Mouse (Mus musculus): ENCODE results near the gene Mpeg1. TPM values are rescaled to one million over a fixed set of nuclear protein-coding genes. Genes with fewer than 3 reads are reported as not detected.
A peak's percentile ranks its signal among the peaks of the same experiment; 100 is the strongest.

Mpeg1 gene
- polyA plus RNA-seq, 1 experiment from 2014 or later, result 1.0 TPM

DNA sequence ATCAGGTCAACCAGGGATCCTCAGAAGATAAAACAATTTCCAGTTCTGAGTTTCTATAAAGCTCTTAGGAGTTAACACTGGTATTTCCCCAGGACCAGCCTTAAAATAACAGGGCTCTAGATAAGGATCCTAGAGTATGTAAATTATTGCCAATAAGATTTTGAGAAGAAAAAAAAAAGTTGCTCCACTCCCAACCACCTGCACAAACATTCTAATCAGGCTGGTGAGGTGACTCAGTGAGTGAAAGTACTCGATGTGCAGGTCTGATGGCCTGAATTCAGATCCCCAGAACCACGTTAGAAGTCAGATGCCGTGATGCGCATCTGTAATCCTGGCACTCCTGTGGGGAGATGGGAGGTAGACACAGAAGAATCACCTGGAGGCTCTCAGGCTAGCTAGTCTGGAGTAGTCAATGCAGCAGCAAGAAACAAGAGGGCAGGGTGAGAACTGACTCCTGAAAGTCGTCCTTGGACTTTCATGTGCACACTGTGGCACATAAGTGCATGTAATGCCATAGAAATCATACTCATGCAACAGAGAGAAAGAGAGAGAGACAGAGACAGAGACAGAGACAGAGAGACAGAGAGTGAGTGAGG lies 11.9 kb downstream of the Mpeg1 start:
- Histone ChIP-seq H3K36me3 (ENCODE audit: control insufficient read depth, insufficient read depth, low read length) (0 out of 2 replicates have a peak, but pooled peaks cover 3% of the 10 kb centered on the region), H3K27me3 (ENCODE audit: control insufficient read depth, insufficient read depth, low read length) (no peaks in the 10 kb centered on the region), H3K4me2 (replicated peaks; ENCODE audit: low read depth, low read length) (no peak overlapping the region), H3K4me1 (replicated peaks; ENCODE audit: control insufficient read depth, insufficient read depth, low read length) (no peaks in the 10 kb centered on the region), H3K27ac (ENCODE audit: low read depth, low read length) (no peak overlapping the region), H3K4me3 (ENCODE audit: low read depth, low read length) (no peak overlapping the region), H3K9me3 (ENCODE audit: control insufficient read depth, low read length) (no peaks in the 10 kb centered on the region), H3K9ac (ENCODE audit: low read depth, low read length) (no peak overlapping the region)
- ATAC-seq (ENCODE audit: low FRiP score), result no peak
- no peak for DNase-seq (ENCODE audit: low spot score)
- 81% methylated on average over 5 of the region's 5 CpGs for WGBS

- ATAC-seq (ENCODE audit: low FRiP score) (no peak), DNase-seq (ENCODE audit: low spot score) (no peak)
- no peak overlapping the region for H3K4me2 ChIP-seq (replicated peaks; ENCODE audit: low read depth, low read length)
- 67% methylated on average over 4 of the region's 4 CpGs for WGBS
- no peak overlapping the region for H3K9ac ChIP-seq (ENCODE audit: low read depth, low read length)
- no peaks in the 10 kb centered on the region for H3K4me1 ChIP-seq (replicated peaks; ENCODE audit: control insufficient read depth, insufficient read depth, low read length)
- no peak overlapping the region for H3K27ac ChIP-seq (ENCODE audit: low read depth, low read length)
- H3K36me3 ChIP-seq (ENCODE audit: control insufficient read depth, insufficient read depth, low read length), result 0 out of 2 replicates have a peak, but pooled peaks cover 3% of the 10 kb centered on the region
- no peaks in the 10 kb centered on the region for H3K27me3 ChIP-seq (ENCODE audit: control insufficient read depth, insufficient read depth, low read length)
- H3K4me3 ChIP-seq (ENCODE audit: low read depth, low read length), result no peak overlapping the region
- no peaks in the 10 kb centered on the region for H3K9me3 ChIP-seq (ENCODE audit: control insufficient read depth, low read length)
These were observed 12.6 kb downstream of the Mpeg1 start for GRCm38 (mm10) chr19:12473201-12473641.

DNA sequence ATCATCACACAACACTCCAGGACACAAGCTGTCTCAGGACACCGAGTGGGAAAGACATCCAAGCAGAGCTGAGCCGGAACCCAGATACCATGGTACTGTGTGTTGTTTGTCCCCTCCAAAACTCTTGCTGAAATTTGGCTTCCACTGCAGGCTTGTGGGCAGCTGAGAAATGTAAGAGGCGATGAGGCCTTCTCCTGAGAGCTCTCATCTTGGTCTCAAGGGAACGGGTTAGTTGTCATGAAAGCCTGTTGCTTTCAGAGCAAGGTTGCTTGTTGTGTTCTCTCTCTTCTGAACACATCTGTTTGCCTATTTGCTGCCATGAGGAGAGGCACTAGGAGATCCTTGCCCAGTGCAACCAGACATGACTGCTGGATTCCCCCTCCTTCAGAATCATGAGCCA lies 13.4 kb downstream of the Mpeg1 start:
- Histone ChIP-seq H3K4me2 (replicated peaks; ENCODE audit: low read depth, low read length) (no peak overlapping the region), H3K27ac (ENCODE audit: low read depth, low read length) (no peak overlapping the region), H3K27me3 (ENCODE audit: control insufficient read depth, insufficient read depth, low read length) (no peaks in the 10 kb centered on the region), H3K9me3 (ENCODE audit: control insufficient read depth, low read length) (no peaks in the 10 kb centered on the region), H3K9ac (ENCODE audit: low read depth, low read length) (no peak overlapping the region), H3K36me3 (ENCODE audit: control insufficient read depth, insufficient read depth, low read length) (0 out of 2 replicates have a peak, but pooled peaks cover 3% of the 10 kb centered on the region), H3K4me3 (ENCODE audit: low read depth, low read length) (no peak overlapping the region), H3K4me1 (replicated peaks; ENCODE audit: control insufficient read depth, insufficient read depth, low read length) (no peaks in the 10 kb centered on the region)
- WGBS, result 91% methylated on average over 4 of the region's 4 CpGs
- ATAC-seq (ENCODE audit: low FRiP score) (no peak), DNase-seq (ENCODE audit: low spot score) (no peak)

GRCm38 (mm10) chr19:12475380-12476250 lies 15.0 kb downstream of the Mpeg1 start:
- Histone ChIP-seq H3K9me3 (ENCODE audit: control insufficient read depth, low read length) (no peaks in the 10 kb centered on the region), H3K4me1 (replicated peaks; ENCODE audit: control insufficient read depth, insufficient read depth, low read length) (no peaks in the 10 kb centered on the region), H3K27me3 (ENCODE audit: control insufficient read depth, insufficient read depth, low read length) (no peaks in the 10 kb centered on the region), H3K9ac (ENCODE audit: low read depth, low read length) (no peak overlapping the region), H3K4me2 (replicated peaks; ENCODE audit: low read depth, low read length) (no peak overlapping the region), H3K27ac (ENCODE audit: low read depth, low read length) (no peak overlapping the region), H3K4me3 (ENCODE audit: low read depth, low read length) (no peak overlapping the region), H3K36me3 (ENCODE audit: control insufficient read depth, insufficient read depth, low read length) (peaks cover 8% of the 10 kb centered on the region; the same call in 1 of the 2 replicates)
- ATAC-seq (ENCODE audit: low FRiP score) (peak; percentile 69), DNase-seq (ENCODE audit: low spot score) (no peak)
- 83% methylated on average over 15 of the region's 15 CpGs for WGBS

DNA sequence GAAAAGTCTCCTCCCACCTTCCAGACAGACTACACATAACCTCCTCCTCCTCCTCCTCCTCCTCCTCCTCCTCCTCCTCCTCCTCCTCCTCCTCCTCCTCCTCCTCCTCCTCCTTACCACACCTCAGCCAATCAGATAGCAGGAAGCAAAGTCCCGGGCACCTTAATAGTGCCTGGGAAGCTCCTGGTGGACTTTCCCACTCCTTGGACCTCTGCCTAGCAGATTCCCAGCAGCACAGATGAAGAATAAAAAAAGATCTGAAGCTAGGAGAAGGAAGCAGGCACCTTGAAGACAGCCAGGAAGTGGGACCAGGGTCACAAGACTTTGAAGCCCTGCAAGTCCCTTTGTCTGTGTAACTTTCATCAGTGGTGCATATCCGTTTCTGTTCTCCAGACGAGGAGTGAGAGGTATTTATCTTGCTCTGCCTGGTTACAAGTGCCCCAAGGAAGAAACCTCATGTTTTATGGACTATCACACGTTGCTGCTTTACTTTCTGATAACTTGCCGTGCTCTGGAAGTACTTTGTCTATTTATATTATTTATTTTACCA lies 16.2 kb downstream of the Mpeg1 start:
- no peak for ATAC-seq (ENCODE audit: low FRiP score)
- H3K36me3 ChIP-seq (ENCODE audit: control insufficient read depth, insufficient read depth, low read length), result peaks cover 5% of the 10 kb centered on the region; the same call in 1 of the 2 replicates

DNA sequence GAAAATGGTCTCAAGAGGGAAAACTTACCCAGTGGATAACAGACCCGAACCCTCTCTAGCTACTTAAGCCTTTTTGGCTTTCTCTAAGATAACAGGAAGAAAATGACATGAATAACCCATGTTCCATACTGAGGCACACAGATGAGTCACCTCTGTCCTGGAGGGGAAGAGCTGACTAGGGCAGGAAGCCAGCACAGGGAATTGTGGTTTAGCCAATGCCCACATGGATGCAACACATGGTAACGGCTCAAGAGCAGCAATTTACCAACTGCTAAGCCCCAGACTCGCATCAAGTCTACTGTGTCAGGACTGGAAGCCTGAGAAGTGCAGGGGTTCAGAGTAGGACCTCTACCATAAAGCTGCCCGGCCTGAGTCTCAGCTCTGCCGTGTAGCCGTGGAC lies 17.8 kb downstream of the Mpeg1 start:
- Histone ChIP-seq H3K36me3 (ENCODE audit: control insufficient read depth, insufficient read depth, low read length) (peaks cover 10% of the 10 kb centered on the region; the same call in 1 of the 2 replicates), H3K27ac (ENCODE audit: low read depth, low read length) (no peak overlapping the region), H3K4me2 (replicated peaks; ENCODE audit: low read depth, low read length) (no peak overlapping the region), H3K9me3 (ENCODE audit: control insufficient read depth, low read length) (no peaks in the 10 kb centered on the region), H3K27me3 (ENCODE audit: control insufficient read depth, insufficient read depth, low read length) (no peaks in the 10 kb centered on the region), H3K4me3 (ENCODE audit: low read depth, low read length) (no peak overlapping the region), H3K4me1 (replicated peaks; ENCODE audit: control insufficient read depth, insufficient read depth, low read length) (no peaks in the 10 kb centered on the region), H3K9ac (ENCODE audit: low read depth, low read length) (no peak overlapping the region)
- no peak for ATAC-seq (ENCODE audit: low FRiP score)
- no peak for DNase-seq (ENCODE audit: low spot score)
- WGBS, result 98% methylated on average over 6 of the region's 6 CpGs

More for the DNA sequence above, 16.2 kb downstream of the Mpeg1 start:
- H3K4me1 ChIP-seq (replicated peaks; ENCODE audit: control insufficient read depth, insufficient read depth, low read length), result no peaks in the 10 kb centered on the region
- H3K27ac ChIP-seq (ENCODE audit: low read depth, low read length), result no peak overlapping the region
- H3K4me2 ChIP-seq (replicated peaks; ENCODE audit: low read depth, low read length), result no peak overlapping the region
- WGBS, result 60% methylated on average over 5 of the region's 5 CpGs
- no peak overlapping the region for H3K4me3 ChIP-seq (ENCODE audit: low read depth, low read length)
- DNase-seq (ENCODE audit: low spot score), result no peak
- H3K9me3 ChIP-seq (ENCODE audit: control insufficient read depth, low read length), result no peaks in the 10 kb centered on the region
- no peak overlapping the region for H3K9ac ChIP-seq (ENCODE audit: low read depth, low read length)
- no peaks in the 10 kb centered on the region for H3K27me3 ChIP-seq (ENCODE audit: control insufficient read depth, insufficient read depth, low read length)

DNA sequence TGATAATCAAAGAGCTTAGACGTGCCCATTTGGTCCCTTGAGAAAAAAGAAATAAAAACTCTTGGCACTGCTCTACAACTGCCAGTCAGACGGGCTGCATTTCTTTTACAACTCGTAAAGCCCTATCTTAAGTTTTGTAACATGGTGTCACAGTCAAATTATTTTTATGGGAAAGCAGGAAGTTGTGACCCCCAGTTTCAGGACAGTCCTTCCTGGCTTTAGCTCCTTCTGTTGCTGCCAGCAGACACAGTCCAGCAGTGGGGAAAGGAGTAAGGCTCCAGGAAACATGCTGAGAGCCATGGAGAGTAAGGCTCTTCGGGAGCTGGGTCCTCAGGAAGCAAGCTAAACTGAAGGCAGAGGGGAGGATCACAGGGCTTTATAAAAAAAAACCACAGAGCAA lies 23.2 kb downstream of the Mpeg1 start:
- peaks cover 14% of the 10 kb centered on the region for H3K36me3 ChIP-seq (ENCODE audit: control insufficient read depth, insufficient read depth, low read length)
- ATAC-seq (ENCODE audit: low FRiP score) (no peak), DNase-seq (ENCODE audit: low spot score) (no peak)
- no peak overlapping the region for H3K4me2 ChIP-seq (replicated peaks; ENCODE audit: low read depth, low read length)
- no peak overlapping the region for H3K27ac ChIP-seq (ENCODE audit: low read depth, low read length)
- H3K4me1 ChIP-seq (replicated peaks; ENCODE audit: control insufficient read depth, insufficient read depth, low read length), result peaks cover 6% of the 10 kb centered on the region
- WGBS, result 80% methylated on average over 4 of the region's 4 CpGs
- no peak overlapping the region for H3K4me3 ChIP-seq (ENCODE audit: low read depth, low read length)
- no peak overlapping the region for H3K9ac ChIP-seq (ENCODE audit: low read depth, low read length)
- H3K27me3 ChIP-seq (ENCODE audit: control insufficient read depth, insufficient read depth, low read length), result no peaks in the 10 kb centered on the region
- no peaks in the 10 kb centered on the region for H3K9me3 ChIP-seq (ENCODE audit: control insufficient read depth, low read length)

DNA sequence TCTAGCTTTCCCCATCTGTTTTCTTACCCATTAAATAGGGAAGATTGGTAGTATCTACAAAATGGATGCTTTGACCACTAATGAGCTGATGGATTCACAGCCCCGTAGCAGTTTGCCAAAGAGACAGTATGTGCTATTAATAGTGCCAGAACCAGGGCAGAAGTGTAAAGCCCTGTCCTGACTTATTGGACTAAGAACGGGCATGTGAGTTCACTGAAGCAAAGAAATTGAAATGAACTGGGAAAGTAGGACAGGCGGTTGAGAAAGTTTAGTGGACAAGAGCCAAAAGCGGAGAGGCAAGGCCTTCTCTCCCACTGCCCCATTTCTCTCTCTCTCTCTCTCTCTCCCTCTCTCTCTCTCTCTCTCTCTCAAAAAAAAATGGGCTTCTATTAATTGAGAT lies 23.6 kb downstream of the Mpeg1 start:
- no peak overlapping the region for H3K27ac ChIP-seq (ENCODE audit: low read depth, low read length)
- no peak overlapping the region for H3K4me2 ChIP-seq (replicated peaks; ENCODE audit: low read depth, low read length)
- ATAC-seq (ENCODE audit: low FRiP score) (no peak), DNase-seq (ENCODE audit: low spot score) (no peak)
- WGBS, result 90% methylated on average over 4 of the region's 4 CpGs
- no peaks in the 10 kb centered on the region for H3K9me3 ChIP-seq (ENCODE audit: control insufficient read depth, low read length)
- H3K9ac ChIP-seq (ENCODE audit: low read depth, low read length), result no peak overlapping the region
- no peaks in the 10 kb centered on the region for H3K27me3 ChIP-seq (ENCODE audit: control insufficient read depth, insufficient read depth, low read length)
- peaks cover 14% of the 10 kb centered on the region for H3K36me3 ChIP-seq (ENCODE audit: control insufficient read depth, insufficient read depth, low read length)
- peaks cover 6% of the 10 kb centered on the region for H3K4me1 ChIP-seq (replicated peaks; ENCODE audit: control insufficient read depth, insufficient read depth, low read length)
- no peak overlapping the region for H3K4me3 ChIP-seq (ENCODE audit: low read depth, low read length)

Data from hindbrain, embryonic 11.5 days (tissue).